Mouse (Mus musculus): ENCODE measurements around the gene Shmt2. TPM values are rescaled to one million over a fixed set of nuclear protein-coding genes. Genes with fewer than 3 reads are reported as not detected.

Shmt2 gene
- total and polyA plus RNA-seq, 2 experiments from 2014 or later, result 32.8 to 39.8 TPM

DNA sequence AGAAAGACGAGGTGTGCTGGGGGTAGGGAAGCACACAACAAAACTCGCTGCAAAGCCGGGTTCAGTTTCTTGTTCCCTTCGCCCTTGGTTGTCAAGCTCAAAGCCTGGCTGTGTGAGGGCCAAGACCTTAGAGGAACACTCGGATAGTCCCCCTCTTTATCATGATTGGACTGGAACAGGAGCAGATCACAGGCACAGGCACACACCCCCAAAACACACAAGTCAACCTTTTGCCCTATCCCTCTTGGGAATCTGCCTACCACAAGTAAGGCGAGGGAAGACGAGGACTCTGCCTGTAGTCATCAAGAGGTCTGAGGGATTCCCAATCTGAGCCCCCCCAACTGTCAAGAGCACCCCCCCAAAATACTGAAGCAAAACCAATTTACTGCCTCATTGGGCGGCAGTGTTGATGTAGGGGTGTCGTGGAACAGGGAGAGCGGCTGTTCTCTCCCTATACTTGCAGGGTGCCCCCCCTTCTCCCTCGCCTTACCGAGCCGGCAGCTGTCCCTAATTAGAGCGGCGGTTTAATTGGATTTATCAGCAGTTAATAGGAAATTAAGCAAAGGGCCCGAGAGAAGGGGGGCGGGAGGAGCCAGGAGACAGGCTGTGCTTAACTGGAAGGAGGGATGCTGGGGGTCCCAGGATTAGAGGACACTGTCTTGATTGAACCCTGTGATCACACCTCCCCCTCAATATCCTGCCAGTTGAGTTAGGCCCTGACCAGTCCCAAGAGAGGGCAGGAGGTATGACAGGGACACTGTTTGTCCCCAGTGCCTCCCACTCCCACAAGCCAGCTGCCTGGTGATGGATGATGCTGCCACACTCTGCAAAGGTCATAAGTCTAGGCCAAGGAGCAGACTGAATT is 12.2 kb downstream of the Shmt2 start:
- no peaks in the 10 kb centered on the region for H3K27me3 ChIP-seq (ENCODE audit: insufficient read depth, low read length)
- peak overlapping the region; percentile 96 for H3K27ac ChIP-seq (ENCODE audit: low read depth, low read length)
- H3K4me2 ChIP-seq (ENCODE audit: low read depth, low read length, poor library complexity, severe bottlenecking), result peak overlapping the region; percentile 62
- TF ChIP-seq CTCF (IDR thresholded peaks at IDR 0.05), result no peak
- peak overlapping the region; percentile 36 for H3K4me3 ChIP-seq (ENCODE audit: low read depth, low read length)
- H3K36me3 ChIP-seq (ENCODE audit: insufficient read depth, low read length), result peaks cover 5% of the 10 kb centered on the region; the same call in 1 of the 2 replicates
- peak overlapping the region; percentile 48 for H3K9ac ChIP-seq (replicated peaks; ENCODE audit: low read length, poor library complexity, severe bottlenecking)
- DNase-seq (ENCODE audit: low spot score), result peak; percentile 87
- peaks cover 36% of the 10 kb centered on the region for H3K4me1 ChIP-seq (ENCODE audit: insufficient read depth, low read length)
- no peaks in the 10 kb centered on the region for H3K9me3 ChIP-seq (ENCODE audit: low read length)
- WGBS, result 12% methylated on average over 17 of the region's 17 CpGs
- ATAC-seq (ENCODE audit: low FRiP score), result no peak

DNA sequence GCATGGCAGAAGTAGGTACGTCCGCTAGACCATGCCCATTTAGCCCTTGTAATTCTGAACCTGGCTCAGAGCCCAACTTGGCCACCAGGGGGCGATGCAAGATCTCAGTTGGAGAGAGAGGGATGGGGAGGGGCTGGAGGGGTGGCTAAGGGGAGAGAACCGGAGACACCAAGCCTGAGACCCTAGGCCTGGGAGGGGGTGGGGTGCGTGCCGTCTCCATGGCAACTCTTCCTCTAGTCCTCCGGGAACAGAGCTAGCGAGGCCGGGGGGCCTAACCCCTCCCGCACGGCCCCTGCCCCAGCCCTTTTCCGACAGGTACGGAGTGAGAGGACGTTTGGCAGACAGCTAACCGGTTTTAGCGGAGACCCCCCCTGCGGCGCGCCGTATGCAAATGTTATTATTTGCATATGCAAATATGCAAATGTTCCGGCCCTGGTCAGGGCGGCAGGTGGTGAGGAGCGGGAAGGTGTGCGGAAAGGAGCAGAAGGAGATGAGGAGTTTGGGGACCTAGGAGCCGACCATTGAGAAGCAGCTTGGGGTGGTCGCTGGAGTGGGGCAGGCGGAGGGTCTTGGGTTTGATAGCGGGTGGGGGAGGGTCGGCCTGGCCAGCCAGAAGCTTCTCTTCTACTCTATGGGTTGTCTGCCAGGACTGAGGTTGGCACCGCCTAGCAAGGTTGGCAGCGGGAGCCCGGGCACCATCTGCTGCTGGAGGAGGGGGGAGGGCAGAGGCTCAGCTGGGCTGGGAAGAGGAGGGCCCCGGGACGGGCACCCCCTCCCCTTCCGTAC is 13.0 kb downstream of the Shmt2 start:
- peak overlapping the region; percentile 36 for H3K4me3 ChIP-seq (ENCODE audit: low read depth, low read length)
- ATAC-seq (ENCODE audit: low FRiP score) (peak; percentile 62), DNase-seq (ENCODE audit: low spot score) (peak; percentile 96)
- no peaks in the 10 kb centered on the region for H3K27me3 ChIP-seq (ENCODE audit: insufficient read depth, low read length)
- WGBS, result under 1% methylated on average over 34 of the region's 35 CpGs
- TF ChIP-seq CTCF (IDR thresholded peaks at IDR 0.05), result peak; percentile 97
- H3K27ac ChIP-seq (ENCODE audit: low read depth, low read length), result peak overlapping the region; percentile 96
- H3K36me3 ChIP-seq (ENCODE audit: insufficient read depth, low read length), result peaks cover 5% of the 10 kb centered on the region; the same call in 1 of the 2 replicates
- H3K9ac ChIP-seq (replicated peaks; ENCODE audit: low read length, poor library complexity, severe bottlenecking), result peak overlapping the region; percentile 48
- H3K4me2 ChIP-seq (ENCODE audit: low read depth, low read length, poor library complexity, severe bottlenecking), result peak overlapping the region; percentile 62
- peaks cover 36% of the 10 kb centered on the region for H3K4me1 ChIP-seq (ENCODE audit: insufficient read depth, low read length)
- no peaks in the 10 kb centered on the region for H3K9me3 ChIP-seq (ENCODE audit: low read length)

GRCm38 (mm10) chr10:127508239-127508638 is 14.0 kb downstream of the Shmt2 start:
- WGBS, result 6% methylated on average over 15 of the region's 15 CpGs
- DNase-seq (ENCODE audit: low spot score) (peak; percentile 81), ATAC-seq (ENCODE audit: low FRiP score) (no peak)
- TF ChIP-seq CTCF (IDR thresholded peaks at IDR 0.05), result peak; percentile 79
- H3K36me3 ChIP-seq (ENCODE audit: insufficient read depth, low read length), result peaks cover 5% of the 10 kb centered on the region; the same call in 1 of the 2 replicates
- no peaks in the 10 kb centered on the region for H3K27me3 ChIP-seq (ENCODE audit: insufficient read depth, low read length)
- H3K9ac ChIP-seq (replicated peaks; ENCODE audit: low read length, poor library complexity, severe bottlenecking), result 0 out of 2 replicates have a peak overlapping the region, but pooled peaks have one; percentile 13
- H3K27ac ChIP-seq (ENCODE audit: low read depth, low read length), result no peak overlapping the region
- peaks cover 30% of the 10 kb centered on the region for H3K4me1 ChIP-seq (ENCODE audit: insufficient read depth, low read length)
- H3K4me3 ChIP-seq (ENCODE audit: low read depth, low read length), result no peak overlapping the region
- peak overlapping the region; percentile 62; the same call in 1 of the 2 replicates for H3K4me2 ChIP-seq (ENCODE audit: low read depth, low read length, poor library complexity, severe bottlenecking)
- H3K9me3 ChIP-seq (ENCODE audit: low read length), result no peaks in the 10 kb centered on the region

- no peak within 1 kb of the TSS for H3K4me2 ChIP-seq (ENCODE audit: low read depth, low read length, poor library complexity, severe bottlenecking)
- H3K27ac ChIP-seq (ENCODE audit: low read depth, low read length), result no peak within 1 kb of the TSS
- H3K27me3 ChIP-seq (ENCODE audit: insufficient read depth, low read length), result no peaks in the 10 kb centered on the region
- H3K36me3 ChIP-seq (ENCODE audit: insufficient read depth, low read length), result peaks cover 36% of the 10 kb centered on the region
- no peak for ATAC-seq (ENCODE audit: low FRiP score)
- TF ChIP-seq CTCF (IDR thresholded peaks at IDR 0.05), result no peak
- no peaks in the 10 kb centered on the region for H3K9me3 ChIP-seq (ENCODE audit: low read length)
- no peaks in the 10 kb centered on the region for H3K4me1 ChIP-seq (ENCODE audit: insufficient read depth, low read length)
- no peak within 1 kb of the TSS for H3K4me3 ChIP-seq (ENCODE audit: low read depth, low read length)
- 81% methylated on average over 13 of the region's 13 CpGs for WGBS
- no peak within 1 kb of the TSS for H3K9ac ChIP-seq (replicated peaks; ENCODE audit: low read length, poor library complexity, severe bottlenecking)
- no peak for DNase-seq (ENCODE audit: low spot score)
These were observed 21.1 kb downstream of the Shmt2 start, which contains the start of gene Stac3 for GRCm38 (mm10) chr10:127500894-127501893. Stac3 (plus strand) TSS chr10:127501686.

DNA sequence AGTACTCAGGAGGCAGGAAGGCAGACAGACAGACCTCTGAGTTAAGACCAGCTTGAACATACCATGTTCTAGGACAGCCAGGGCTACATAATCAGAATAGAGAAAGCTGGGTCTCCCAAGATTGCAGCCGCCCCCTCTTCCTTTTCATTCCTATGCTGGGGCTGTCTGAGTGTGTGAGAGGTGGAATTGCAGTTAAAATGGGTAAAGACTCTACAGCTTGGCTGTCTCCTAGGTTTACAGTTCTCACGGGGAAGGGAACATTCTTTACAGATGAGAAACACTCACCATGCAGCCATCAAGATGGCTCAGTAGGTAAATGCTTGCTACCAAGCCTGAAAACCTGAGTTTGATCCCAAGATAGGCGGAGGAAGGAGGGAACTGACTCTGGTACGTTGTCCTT is 22.2 kb downstream of the Shmt2 start:
- no peak for ATAC-seq (ENCODE audit: low FRiP score)
- H3K9ac ChIP-seq (replicated peaks; ENCODE audit: low read length, poor library complexity, severe bottlenecking), result no peak overlapping the region
- H3K9me3 ChIP-seq (ENCODE audit: low read length), result no peaks in the 10 kb centered on the region
- no peak overlapping the region for H3K27ac ChIP-seq (ENCODE audit: low read depth, low read length)
- no peaks in the 10 kb centered on the region for H3K27me3 ChIP-seq (ENCODE audit: insufficient read depth, low read length)
- TF ChIP-seq CTCF (IDR thresholded peaks at IDR 0.05), result no peak
- peaks cover 45% of the 10 kb centered on the region for H3K36me3 ChIP-seq (ENCODE audit: insufficient read depth, low read length)
- H3K4me1 ChIP-seq (ENCODE audit: insufficient read depth, low read length), result no peaks in the 10 kb centered on the region
- no peak for DNase-seq (ENCODE audit: low spot score)
- WGBS, result 96% methylated on average over 4 of the region's 4 CpGs
- no peak overlapping the region for H3K4me2 ChIP-seq (ENCODE audit: low read depth, low read length, poor library complexity, severe bottlenecking)
- H3K4me3 ChIP-seq (ENCODE audit: low read depth, low read length), result no peak overlapping the region

All from midbrain, postnatal 0 days (tissue).